Mouse (Mus musculus): ENCODE data around the gene Odf2l.
A peak's percentile ranks its signal among the peaks of the same experiment; 100 is the strongest.

Odf2l gene

GRCm38 (mm10) chr3:145118254-145119001 lies at the start of gene Odf2l:
TSS of gene Odf2l (plus strand) at chr3:145118588.
- ATAC-seq (ENCODE audit: insufficient number of reproducible peaks, low FRiP score, low TSS enrichment) = peak; percentile 97

- ATAC-seq (ENCODE audit: insufficient number of reproducible peaks, low FRiP score, low TSS enrichment) = no peak
Measured at GRCm38 (mm10) chr3:145068964-145069363, 49.4 kb upstream of the Odf2l start.

- ATAC-seq (ENCODE audit: insufficient number of reproducible peaks, low FRiP score, low TSS enrichment) = no peak
Measured at GRCm38 (mm10) chr3:145072339-145072738, 46.0 kb upstream of the Odf2l start.

- no peak for ATAC-seq (ENCODE audit: insufficient number of reproducible peaks, low FRiP score, low TSS enrichment)
Measured at GRCm38 (mm10) chr3:145078405-145078804, 40.0 kb upstream of the Odf2l start.

- no peak for ATAC-seq (ENCODE audit: insufficient number of reproducible peaks, low FRiP score, low TSS enrichment)
Measured at GRCm38 (mm10) chr3:145080904-145081303, 37.5 kb upstream of the Odf2l start.

- no peak for ATAC-seq (ENCODE audit: insufficient number of reproducible peaks, low FRiP score, low TSS enrichment)
Measured at GRCm38 (mm10) chr3:145083081-145083480, 35.3 kb upstream of the Odf2l start.

GRCm38 (mm10) chr3:145086180-145086579 lies 32.2 kb upstream of the Odf2l start:
- no peak for ATAC-seq (ENCODE audit: insufficient number of reproducible peaks, low FRiP score, low TSS enrichment)

GRCm38 (mm10) chr3:145087857-145088598 lies 30.4 kb upstream of the Odf2l start:
- no peak for ATAC-seq (ENCODE audit: insufficient number of reproducible peaks, low FRiP score, low TSS enrichment)

- ATAC-seq (ENCODE audit: insufficient number of reproducible peaks, low FRiP score, low TSS enrichment) = no peak
Measured at GRCm38 (mm10) chr3:145099291-145099690, 19.1 kb upstream of the Odf2l start, which contains the start of gene Clca2. TSS of gene Clca2 (minus strand) at chr3:145099443.

- ATAC-seq (ENCODE audit: insufficient number of reproducible peaks, low FRiP score, low TSS enrichment) = no peak
Measured at GRCm38 (mm10) chr3:145101891-145102555, 16.4 kb upstream of the Odf2l start.

- ATAC-seq (ENCODE audit: insufficient number of reproducible peaks, low FRiP score, low TSS enrichment) = no peak
Measured at GRCm38 (mm10) chr3:145103321-145103720, 15.1 kb upstream of the Odf2l start.

GRCm38 (mm10) chr3:145103770-145104169 lies 14.6 kb upstream of the Odf2l start:
- no peak for ATAC-seq (ENCODE audit: insufficient number of reproducible peaks, low FRiP score, low TSS enrichment)

GRCm38 (mm10) chr3:145105076-145105772 lies 13.2 kb upstream of the Odf2l start:
- ATAC-seq (ENCODE audit: insufficient number of reproducible peaks, low FRiP score, low TSS enrichment) = no peak

- no peak for ATAC-seq (ENCODE audit: insufficient number of reproducible peaks, low FRiP score, low TSS enrichment)
Measured at GRCm38 (mm10) chr3:145105773-145106504, 12.4 kb upstream of the Odf2l start.

GRCm38 (mm10) chr3:145115169-145115568 lies 3.2 kb upstream of the Odf2l start:
- no peak for ATAC-seq (ENCODE audit: insufficient number of reproducible peaks, low FRiP score, low TSS enrichment)

GRCm38 (mm10) chr3:145117637-145118036 lies 751 bp upstream of the Odf2l start:
- ATAC-seq (ENCODE audit: insufficient number of reproducible peaks, low FRiP score, low TSS enrichment) = no peak

GRCm38 (mm10) chr3:145119002-145119358 lies 592 bp downstream of the Odf2l start:
- ATAC-seq (ENCODE audit: insufficient number of reproducible peaks, low FRiP score, low TSS enrichment) = 0 out of 2 replicates have a peak, but pooled peaks have one; percentile 28

- ATAC-seq (ENCODE audit: insufficient number of reproducible peaks, low FRiP score, low TSS enrichment) = no peak
Measured at GRCm38 (mm10) chr3:145119425-145119824, 1.0 kb downstream of the Odf2l start.

GRCm38 (mm10) chr3:145126618-145127017 lies 8.2 kb downstream of the Odf2l start:
- no peak for ATAC-seq (ENCODE audit: insufficient number of reproducible peaks, low FRiP score, low TSS enrichment)

- ATAC-seq (ENCODE audit: insufficient number of reproducible peaks, low FRiP score, low TSS enrichment) = no peak
Measured at GRCm38 (mm10) chr3:145129356-145129755, 11.0 kb downstream of the Odf2l start.

Measured in cerebellum, adult (tissue).